Mouse (Mus musculus): Measurements from ENCODE around the gene Pop4. TPM values are rescaled to one million over a fixed set of nuclear protein-coding genes. Genes with fewer than 3 reads are reported as not detected.
"Not testable (repeated sequence)": the region's sequence is repeated elsewhere in the genome, so short reads cannot be mapped to it uniquely, and the experiment has no call there.

Pop4 gene
- polyA plus RNA-seq (2014; fragmentation: Nextera tagmentation; extraction: Ambion mirVana), result 115 and 119 TPM in 2 replicates

DNA sequence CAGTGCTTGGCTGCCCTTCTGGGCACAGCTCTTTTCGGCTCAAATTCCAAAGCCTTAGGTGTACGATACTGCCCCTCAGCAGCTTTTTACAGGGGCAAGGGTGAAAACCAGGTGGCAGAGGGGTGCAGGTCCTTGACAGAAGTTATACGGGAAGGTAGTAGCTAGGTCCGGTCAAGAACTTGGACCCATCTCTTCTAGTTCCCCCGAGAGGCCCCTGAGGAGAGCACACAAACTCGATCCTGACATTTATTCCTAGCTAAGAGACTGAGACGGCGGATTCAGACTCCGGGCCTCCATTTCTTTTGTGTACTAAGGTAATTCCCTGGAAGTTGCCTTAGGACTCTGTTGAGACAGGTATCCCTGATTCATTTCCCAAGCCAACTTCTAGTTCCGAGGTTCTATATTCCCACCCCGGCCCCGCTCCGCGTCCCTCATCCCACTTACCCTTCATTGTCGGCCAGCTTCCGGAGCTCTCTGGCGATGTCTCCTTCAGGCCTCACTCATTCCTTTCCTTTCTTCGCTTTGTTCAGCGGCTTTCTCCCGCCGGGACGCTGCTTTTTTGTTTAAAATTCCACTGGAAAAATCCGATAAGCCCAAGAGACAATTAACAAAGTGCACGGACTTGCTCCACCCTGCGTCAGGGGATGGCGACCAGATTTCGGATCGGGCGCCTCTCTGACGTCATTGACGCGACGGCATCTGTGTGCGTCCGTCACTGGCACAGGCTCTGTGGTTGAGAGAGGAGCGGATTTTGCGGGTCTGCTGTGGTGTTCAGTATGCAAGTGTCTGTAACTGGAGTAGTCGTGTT is at the start of gene Pop4:
TSS of gene Pop4 (minus strand) at position 721 of the 808 bp plus-strand sequence.
- Histone ChIP-seq H3K9ac (ENCODE audit: low read length) (peak within 1 kb of the TSS; percentile 71), H3K9me3 (ENCODE audit: control insufficient read depth, low read length) (no peaks in the 10 kb centered on the region), H3K4me2 (peak within 1 kb of the TSS; percentile 84), H3K27ac (ENCODE audit: low read depth, low read length) (peak within 1 kb of the TSS; percentile 31; the same call in 1 of the 2 replicates), H3K27me3 (ENCODE audit: control insufficient read depth, insufficient read depth, low read length) (no peaks in the 10 kb centered on the region), H3K4me3 (ENCODE audit: low read depth, low read length) (peak within 1 kb of the TSS; percentile 62), H3K36me3 (ENCODE audit: control insufficient read depth, insufficient read depth, low read length) (peaks cover 8% of the 10 kb centered on the region), H3K4me1 (ENCODE audit: control insufficient read depth, insufficient read depth, low read length) (peaks cover 9% of the 10 kb centered on the region)
- ATAC-seq (ENCODE audit: low FRiP score) (peak; percentile 96), DNase-seq (ENCODE audit: low spot score, missing footprints) (peak; percentile 99)
- WGBS, result under 1% methylated on average over 38 of the region's 38 CpGs

DNA sequence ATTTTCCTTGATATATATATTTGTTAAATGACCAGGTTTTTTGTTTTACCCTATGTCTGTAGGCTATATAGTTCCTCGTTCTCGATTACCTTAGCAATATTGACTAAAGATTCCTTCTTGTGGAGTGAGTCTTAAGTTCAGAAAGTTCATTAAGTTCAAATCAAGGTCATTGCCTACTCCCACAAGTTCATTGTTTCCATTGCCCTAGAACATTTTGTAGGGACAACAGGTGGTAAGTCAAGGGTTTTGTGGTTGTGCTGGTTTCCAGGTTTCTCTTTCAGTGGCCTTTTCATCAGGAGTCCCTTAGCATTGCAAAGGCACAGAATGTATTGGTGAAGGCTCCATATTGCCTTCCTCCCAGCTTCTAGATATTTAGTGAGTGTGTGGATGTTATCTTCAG is 49.4 kb upstream of the Pop4 start:
- H3K4me1 ChIP-seq (ENCODE audit: control insufficient read depth, insufficient read depth, low read length), result no peaks in the 10 kb centered on the region
- WGBS, result 82% methylated on average over 2 of the region's 2 CpGs
- no peak overlapping the region for H3K9ac ChIP-seq (ENCODE audit: low read length)
- H3K36me3 ChIP-seq (ENCODE audit: control insufficient read depth, insufficient read depth, low read length), result no peaks in the 10 kb centered on the region
- H3K9me3 ChIP-seq (ENCODE audit: control insufficient read depth, low read length), result no peaks in the 10 kb centered on the region
- H3K27ac ChIP-seq (ENCODE audit: low read depth, low read length), result no peak overlapping the region
- H3K4me3 ChIP-seq (ENCODE audit: low read depth, low read length), result no peak overlapping the region
- H3K4me2 ChIP-seq, result no peak overlapping the region
- H3K27me3 ChIP-seq (ENCODE audit: control insufficient read depth, insufficient read depth, low read length), result no peaks in the 10 kb centered on the region
- ATAC-seq (ENCODE audit: low FRiP score), result no peak
- DNase-seq (ENCODE audit: low spot score, missing footprints), result no peak

DNA sequence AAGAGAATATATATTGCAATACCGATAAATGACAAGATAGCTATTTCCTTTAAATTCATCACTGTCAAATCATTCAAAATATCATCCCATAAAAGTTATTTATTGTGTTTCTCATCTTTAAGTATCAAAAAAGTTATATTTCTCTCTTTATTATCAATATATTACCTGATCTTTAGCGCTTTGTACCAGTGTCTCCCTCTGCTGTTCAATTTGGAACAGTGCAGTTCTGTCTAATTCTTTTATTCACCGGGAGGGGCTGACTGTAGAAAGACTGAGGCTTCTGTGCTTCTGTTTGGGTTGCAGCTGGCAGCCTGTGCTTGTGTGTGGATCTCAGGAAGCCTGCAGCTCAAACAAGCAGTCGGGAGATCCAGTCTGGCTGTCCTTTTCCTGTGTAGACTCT is 11.0 kb upstream of the Pop4 start:
- ATAC-seq (ENCODE audit: low FRiP score); H3K4me1 ChIP-seq (ENCODE audit: control insufficient read depth, insufficient read depth, low read length); DNase-seq (ENCODE audit: low spot score, missing footprints); H3K27ac ChIP-seq (ENCODE audit: low read depth, low read length); H3K27me3 ChIP-seq (ENCODE audit: control insufficient read depth, insufficient read depth, low read length); H3K9me3 ChIP-seq (ENCODE audit: control insufficient read depth, low read length); H3K4me2 ChIP-seq; H3K9ac ChIP-seq (ENCODE audit: low read length); H3K36me3 ChIP-seq (ENCODE audit: control insufficient read depth, insufficient read depth, low read length); H3K4me3 ChIP-seq (ENCODE audit: low read depth, low read length): not testable (repeated sequence)
- WGBS, result 24% methylated on average over 4 of the region's 4 CpGs

DNA sequence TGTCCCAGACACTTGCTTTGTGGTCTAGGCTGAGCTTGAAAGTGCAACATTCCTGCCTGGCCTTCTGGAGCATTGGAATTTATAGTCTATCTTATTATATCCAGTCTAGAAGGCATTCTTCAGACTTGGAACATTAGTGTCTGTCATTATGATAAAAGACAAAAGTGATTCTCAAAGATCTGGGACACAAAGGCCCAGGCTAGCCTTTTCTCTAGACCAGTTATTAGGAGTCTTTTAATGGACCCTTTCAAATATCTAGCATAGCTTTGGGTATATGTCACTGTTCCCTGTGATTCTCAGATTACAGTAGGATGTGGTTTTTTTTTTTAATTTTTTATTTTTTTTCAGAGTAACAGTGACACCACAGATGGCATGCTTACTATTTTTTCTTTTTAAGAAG is 1.3 kb upstream of the Pop4 start:
- Histone ChIP-seq H3K36me3 (ENCODE audit: control insufficient read depth, insufficient read depth, low read length) (0 out of 2 replicates have a peak, but pooled peaks cover 4% of the 10 kb centered on the region), H3K9ac (ENCODE audit: low read length) (no peak overlapping the region), H3K27ac (ENCODE audit: low read depth, low read length) (no peak overlapping the region), H3K9me3 (ENCODE audit: control insufficient read depth, low read length) (no peaks in the 10 kb centered on the region), H3K27me3 (ENCODE audit: control insufficient read depth, insufficient read depth, low read length) (no peaks in the 10 kb centered on the region), H3K4me1 (ENCODE audit: control insufficient read depth, insufficient read depth, low read length) (peaks cover 9% of the 10 kb centered on the region), H3K4me3 (ENCODE audit: low read depth, low read length) (no peak overlapping the region), H3K4me2 (no peak overlapping the region)
- DNase-seq (ENCODE audit: low spot score, missing footprints) (no peak), ATAC-seq (ENCODE audit: low FRiP score) (no peak)

DNA sequence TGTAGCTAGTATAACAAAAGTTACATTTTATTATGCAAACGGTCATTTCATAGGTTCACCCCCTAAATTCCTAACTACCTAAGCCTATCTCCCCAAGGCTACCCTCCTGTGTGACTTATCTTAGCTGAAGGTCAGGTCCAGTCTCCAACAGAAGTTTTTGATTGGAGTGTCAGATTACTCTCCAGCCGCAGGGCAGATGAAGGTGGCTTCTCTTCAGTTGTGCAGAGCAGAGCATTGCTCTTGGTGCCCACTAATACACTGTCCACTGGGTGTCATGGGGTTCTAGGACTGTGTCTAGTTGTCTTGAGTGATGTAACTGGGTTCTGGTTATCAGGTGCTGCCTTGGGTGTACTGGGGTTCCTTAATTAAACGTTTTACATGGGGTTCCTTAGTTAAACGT is 636 bp upstream of the Pop4 start:
- peak; percentile 35 for ATAC-seq (ENCODE audit: low FRiP score)
- Histone ChIP-seq H3K4me2 (peak overlapping the region; percentile 84), H3K27ac (ENCODE audit: low read depth, low read length) (no peak overlapping the region), H3K9ac (ENCODE audit: low read length) (no peak overlapping the region; the same call in 1 of the 2 replicates), H3K27me3 (ENCODE audit: control insufficient read depth, insufficient read depth, low read length) (no peaks in the 10 kb centered on the region), H3K9me3 (ENCODE audit: control insufficient read depth, low read length) (no peaks in the 10 kb centered on the region), H3K36me3 (ENCODE audit: control insufficient read depth, insufficient read depth, low read length) (0 out of 2 replicates have a peak, but pooled peaks cover 5% of the 10 kb centered on the region), H3K4me1 (ENCODE audit: control insufficient read depth, insufficient read depth, low read length) (peaks cover 9% of the 10 kb centered on the region), H3K4me3 (ENCODE audit: low read depth, low read length) (peak overlapping the region; percentile 62)
- DNase-seq (ENCODE audit: low spot score, missing footprints), result no peak
- WGBS, result 16% methylated on average over 4 of the region's 4 CpGs

DNA sequence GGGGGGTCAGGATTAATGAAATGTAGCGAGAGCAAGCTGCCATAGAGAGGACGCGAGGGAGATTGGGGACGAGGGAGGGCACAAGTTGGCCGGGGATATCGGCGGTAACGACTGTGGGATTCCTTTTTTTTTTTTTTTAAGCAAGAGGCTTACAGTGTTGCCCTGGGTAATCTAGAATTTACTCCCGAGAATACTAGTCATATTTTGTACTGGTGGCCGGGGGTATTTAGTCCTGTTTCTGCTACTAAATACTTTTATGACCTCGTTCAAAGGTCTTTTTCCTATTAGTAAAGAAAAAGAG is 238 bp upstream of the Pop4 start:
- H3K27ac ChIP-seq (ENCODE audit: low read depth, low read length), result no peak overlapping the region
- under 1% methylated on average over 11 of the region's 11 CpGs for WGBS
- H3K9ac ChIP-seq (ENCODE audit: low read length), result peak overlapping the region; percentile 71
- DNase-seq (ENCODE audit: low spot score, missing footprints) (no peak), ATAC-seq (ENCODE audit: low FRiP score) (no peak)
- peak overlapping the region; percentile 62 for H3K4me3 ChIP-seq (ENCODE audit: low read depth, low read length)
- peak overlapping the region; percentile 84 for H3K4me2 ChIP-seq
- peaks cover 9% of the 10 kb centered on the region for H3K4me1 ChIP-seq (ENCODE audit: control insufficient read depth, insufficient read depth, low read length)
- H3K9me3 ChIP-seq (ENCODE audit: control insufficient read depth, low read length), result no peaks in the 10 kb centered on the region
- no peaks in the 10 kb centered on the region for H3K27me3 ChIP-seq (ENCODE audit: control insufficient read depth, insufficient read depth, low read length)
- H3K36me3 ChIP-seq (ENCODE audit: control insufficient read depth, insufficient read depth, low read length), result 0 out of 2 replicates have a peak, but pooled peaks cover 5% of the 10 kb centered on the region

DNA sequence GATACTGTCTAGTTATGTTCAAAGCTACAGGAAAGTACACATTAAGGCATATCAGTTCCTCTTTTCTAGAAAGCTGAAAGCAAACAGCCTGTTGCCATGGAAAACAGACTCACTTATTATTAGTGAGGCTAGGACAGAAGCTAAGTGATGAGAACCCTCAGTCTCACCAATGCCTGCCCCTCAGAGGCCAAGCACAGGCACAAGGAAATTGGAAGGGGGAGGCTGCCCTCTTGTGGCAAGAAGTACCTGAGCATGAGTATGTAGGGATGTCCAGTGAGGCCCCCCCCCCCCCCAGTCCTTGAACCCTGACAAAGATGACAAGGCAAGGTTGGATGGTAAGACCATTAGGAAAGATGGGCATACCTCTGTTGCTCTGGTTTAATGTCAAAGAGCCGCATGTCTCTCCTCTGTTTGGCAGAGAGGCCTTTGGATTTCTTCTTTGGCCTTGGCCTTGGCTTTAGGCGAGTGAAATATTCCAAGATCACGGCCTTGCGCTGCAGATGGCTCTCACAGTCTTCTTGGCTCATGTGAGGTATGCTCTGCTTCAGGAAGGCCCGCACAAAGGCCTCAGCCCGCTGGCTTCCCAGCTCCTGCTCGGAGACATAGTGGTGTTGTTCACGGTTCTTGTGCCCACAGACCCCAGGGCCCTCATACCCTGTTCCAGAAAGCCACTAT is 4.1 kb downstream of the Pop4 start:
- Histone ChIP-seq H3K4me1 (ENCODE audit: control insufficient read depth, insufficient read depth, low read length) (peaks cover 9% of the 10 kb centered on the region), H3K4me3 (ENCODE audit: low read depth, low read length) (no peak overlapping the region), H3K27me3 (ENCODE audit: control insufficient read depth, insufficient read depth, low read length) (no peaks in the 10 kb centered on the region), H3K4me2 (no peak overlapping the region), H3K9me3 (ENCODE audit: control insufficient read depth, low read length) (no peaks in the 10 kb centered on the region), H3K36me3 (ENCODE audit: control insufficient read depth, insufficient read depth, low read length) (peaks cover 34% of the 10 kb centered on the region), H3K27ac (ENCODE audit: low read depth, low read length) (no peak overlapping the region), H3K9ac (ENCODE audit: low read length) (no peak overlapping the region)
- 89% methylated on average over 8 of the region's 8 CpGs for WGBS
- DNase-seq (ENCODE audit: low spot score, missing footprints), result peak; percentile 86
- ATAC-seq (ENCODE audit: low FRiP score), result no peak

DNA sequence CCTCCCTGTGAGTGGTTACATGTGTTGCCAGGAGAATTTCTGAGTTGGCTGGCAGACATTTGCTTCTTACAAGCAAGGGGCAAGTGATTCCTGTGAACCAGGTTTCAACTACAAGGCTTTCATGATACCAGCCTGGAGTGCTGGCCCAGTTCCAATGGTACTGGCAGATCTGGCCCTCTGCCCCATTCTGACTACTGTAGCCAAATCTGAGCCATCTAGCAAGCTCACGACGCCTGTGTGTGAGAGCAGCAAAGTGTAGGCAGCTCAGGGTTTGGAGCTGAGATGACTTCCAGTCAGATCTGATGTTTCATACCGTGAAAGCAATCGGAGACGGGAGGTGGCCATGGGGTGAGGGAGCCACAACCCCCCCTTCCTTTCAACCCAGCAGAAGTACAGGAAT is 8.8 kb downstream of the Pop4 start:
- whole genome bisulfite sequencing, result 94% methylated on average over 5 of the region's 5 CpGs
- DNase-seq (ENCODE audit: low spot score, missing footprints), result no peak
- H3K4me2 ChIP-seq, result no peak overlapping the region
- no peaks in the 10 kb centered on the region for H3K27me3 ChIP-seq (ENCODE audit: control insufficient read depth, insufficient read depth, low read length)
- no peak overlapping the region for H3K4me3 ChIP-seq (ENCODE audit: low read depth, low read length)
- ATAC-seq (ENCODE audit: low FRiP score), result no peak
- H3K4me1 ChIP-seq (ENCODE audit: control insufficient read depth, insufficient read depth, low read length), result no peaks in the 10 kb centered on the region
- no peak overlapping the region for H3K9ac ChIP-seq (ENCODE audit: low read length)
- H3K36me3 ChIP-seq (ENCODE audit: control insufficient read depth, insufficient read depth, low read length), result peaks cover 39% of the 10 kb centered on the region
- H3K27ac ChIP-seq (ENCODE audit: low read depth, low read length), result no peak overlapping the region
- no peaks in the 10 kb centered on the region for H3K9me3 ChIP-seq (ENCODE audit: control insufficient read depth, low read length)

DNA sequence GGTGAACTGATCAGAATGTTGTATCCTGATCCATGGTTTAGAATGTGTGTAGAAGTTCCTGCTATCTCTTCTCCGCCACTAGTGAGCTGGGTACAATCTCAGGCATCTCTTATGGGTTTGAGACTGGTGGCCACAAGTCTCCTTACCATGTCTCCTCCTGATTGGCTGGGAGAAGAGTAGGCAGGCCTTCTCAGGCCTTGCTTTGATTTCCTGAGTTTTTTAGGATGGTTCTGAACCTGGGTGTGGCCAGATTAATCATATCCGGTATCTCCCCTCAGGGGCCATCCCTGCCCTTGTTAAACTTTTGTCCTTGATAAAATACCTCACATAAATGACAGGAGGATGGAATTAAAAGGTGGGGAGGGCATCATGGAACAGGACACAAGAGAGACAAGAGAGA is 11.6 kb downstream of the Pop4 start:
- no peaks in the 10 kb centered on the region for H3K4me1 ChIP-seq (ENCODE audit: control insufficient read depth, insufficient read depth, low read length)
- no peak overlapping the region for H3K4me2 ChIP-seq
- H3K4me3 ChIP-seq (ENCODE audit: low read depth, low read length), result no peak overlapping the region
- no peaks in the 10 kb centered on the region for H3K9me3 ChIP-seq (ENCODE audit: control insufficient read depth, low read length)
- peaks cover 25% of the 10 kb centered on the region for H3K36me3 ChIP-seq (ENCODE audit: control insufficient read depth, insufficient read depth, low read length)
- ATAC-seq (ENCODE audit: low FRiP score), result no peak
- no peaks in the 10 kb centered on the region for H3K27me3 ChIP-seq (ENCODE audit: control insufficient read depth, insufficient read depth, low read length)
- no peak overlapping the region for H3K27ac ChIP-seq (ENCODE audit: low read depth, low read length)
- H3K9ac ChIP-seq (ENCODE audit: low read length), result no peak overlapping the region
- DNase-seq (ENCODE audit: low spot score, missing footprints), result no peak
- 92% methylated on average over 2 of the region's 2 CpGs for WGBS
